Comparison of ENCODE assay signal across 8 mouse cellular contexts in genomic region chr19:24634602-24635001, GRCm38 (mm10). TPM values are rescaled to one million over a fixed set of nuclear protein-coding genes. Genes with fewer than 3 reads are reported as not detected.
DNase-seq lines count a peak whose midpoint lies in the region; ATAC-seq and TF ChIP-seq lines count a peak whose summit lies in the region.

No protein-coding gene starts in this region.

- no peaks in the 10 kb centered on the region for H3K9me3 ChIP-seq in MEL (replicated peaks; ENCODE audit: insufficient read depth, low read length)

- H3K79me2 ChIP-seq in MEL (ENCODE audit: control insufficient read depth, insufficient read depth, low read length, poor library complexity) = no peaks in the 10 kb centered on the region
- no peaks in the 10 kb centered on the region for H3K79me2 ChIP-seq in liver, adult 2 months (ENCODE audit: control insufficient read depth, insufficient read depth, low read length)

- no peak overlapping the region for H3K9ac ChIP-seq in MEL (ENCODE audit: control insufficient read depth, low read depth, low read length, poor library complexity, severe bottlenecking)
- H3K9ac ChIP-seq in liver, adult 2 months (ENCODE audit: low read depth, low read length) = no peak overlapping the region

- H3K4me1 ChIP-seq in MEL (ENCODE audit: control insufficient read depth in 1 of 2, insufficient read depth in 2 of 2, low read length in 2 of 2) = no peaks in the 10 kb centered on the region
- no peaks in the 10 kb centered on the region for H3K4me1 ChIP-seq in liver, adult 2 months (ENCODE audit: control insufficient read depth, insufficient read depth, low read length)

- no peaks in the 10 kb centered on the region for H3K36me3 ChIP-seq in MEL (ENCODE audit: control insufficient read depth in 1 of 2, insufficient read depth in 2 of 2, low read length in 2 of 2)
- H3K36me3 ChIP-seq in liver, adult 2 months (ENCODE audit: control insufficient read depth, insufficient read depth, low read length) = no peaks in the 10 kb centered on the region

- peak; percentile 77 for TF ChIP-seq RAD21 in MEL (IDR thresholded peaks at IDR 0.05; ENCODE audit: low read depth, low read length)

- H3K27me3 ChIP-seq in MEL (ENCODE audit: control insufficient read depth in 1 of 2, insufficient read depth in 2 of 2, low read length in 2 of 2) = no peaks in the 10 kb centered on the region; a peak in 1 of 4 replicates
- no peaks in the 10 kb centered on the region for H3K27me3 ChIP-seq in liver, adult 2 months (ENCODE audit: control insufficient read depth, insufficient read depth, low read length)

- H3K4me3 ChIP-seq in MEL (ENCODE audit: control insufficient read depth in 1 of 2, insufficient read depth in 1 of 2, low read depth in 2 of 2, low read length in 2 of 2) = no peak overlapping the region
- no peak overlapping the region for H3K4me3 ChIP-seq in liver, adult 2 months (ENCODE audit: insufficient read depth, low read depth, low read length)

- WGBS in liver, adult 2 months = 5% methylated on average over 7 of the region's 7 CpGs

- TF ChIP-seq POLR2A in MEL (IDR thresholded peaks at IDR 0.05; ENCODE audit: control insufficient read depth in 1 of 2, insufficient read depth in 1 of 2, low read depth in 1 of 2, low read length in 2 of 2, poor library complexity in 1 of 2) = no peak
- no peak for TF ChIP-seq POLR2A in liver, adult 2 months (IDR thresholded peaks at IDR 0.05; ENCODE audit: extremely low read depth, insufficient read depth, low read length)

- peak; percentile 98 for ATAC-seq in frontal cortex, adult (ENCODE audit: low TSS enrichment)

- H3K27ac ChIP-seq in MEL (ENCODE audit: control insufficient read depth, low read depth, low read length) = no peak overlapping the region
- no peak overlapping the region for H3K27ac ChIP-seq in liver, adult 2 months (replicated peaks; ENCODE audit: insufficient read depth, low read depth, low read length)

- TF ChIP-seq CTCF in MEL (IDR thresholded peaks at IDR 0.05 in 2 of 3, conservative IDR thresholded peaks at IDR 0.05 in 1 of 3; ENCODE audit: control insufficient read depth in 1 of 3, insufficient read depth in 1 of 3, low read depth in 2 of 3, low read length in 3 of 3, poor library complexity in 1 of 3, severe bottlenecking in 1 of 3) = peak; percentile 87 to 100 (median 87)
- TF ChIP-seq CTCF in liver, adult 2 months (IDR thresholded peaks at IDR 0.05; ENCODE audit: low read depth, low read length) = peak; percentile 81

- DNase-seq in 3134 (ENCODE audit: extremely low read depth, insufficient read length, low spot score) = peak; percentile 19
- DNase-seq in MEL (ENCODE audit: low read depth, low spot score) = peak; percentile 87
- DNase-seq in cerebellum, adult 18-20 months = peak; percentile 58 to 62
- peak; percentile 70 for DNase-seq in kidney, adult 9 months
- DNase-seq in liver, adult 2 months (ENCODE audit: extremely low read depth, low read depth, low spot score) = peak; percentile 55
- DNase-seq in ovary, postnatal 14 days (ENCODE audit: low spot score) = peak; percentile 66
- peak; percentile 49 to 80 for DNase-seq in thymus, postnatal 10 days (ENCODE audit: low spot score in 2 of 2)

- TF ChIP-seq EP300 in MEL (IDR thresholded peaks at IDR 0.05; ENCODE audit: low read depth in 1 of 2, low read length in 2 of 2) = no peak

TF ChIP-seq in MEL, 35 proteins besides CTCF, POLR2A, EP300 and RAD21:
- TF ChIP-seq SMC3 (IDR thresholded peaks at IDR 0.05; ENCODE audit: low read depth, low read length) (peak; percentile 99), ELF1 (IDR thresholded peaks at IDR 0.05; ENCODE audit: low read depth, low read length) (no peak), MEF2A (IDR thresholded peaks at IDR 0.05; ENCODE audit: extremely low read depth, insufficient replicate concordance, low read depth, low read length, poor library complexity, severe bottlenecking) (no peak), ZNF384 (IDR thresholded peaks at IDR 0.05; ENCODE audit: low read depth, low read length) (no peak), SIN3A (IDR thresholded peaks at IDR 0.05; ENCODE audit: low read length) (0 out of 2 replicates have a peak, but pooled peaks have one; percentile 20), MYC (IDR thresholded peaks at IDR 0.05; ENCODE audit: low read depth, low read length) (peak; percentile 88), BHLHE40 (IDR thresholded peaks at IDR 0.05; ENCODE audit: borderline replicate concordance, low read depth, low read length) (0 out of 2 replicates have a peak, but pooled peaks have one; percentile 8), MAX (IDR thresholded peaks at IDR 0.05; ENCODE audit: low read length) (peak; percentile 83), JUND (IDR thresholded peaks at IDR 0.05; ENCODE audit: low read depth, low read length) (0 out of 2 replicates have a peak, but pooled peaks have one; percentile 14), POLR2AphosphoS5 (IDR thresholded peaks at IDR 0.05; ENCODE audit: borderline replicate concordance, low read depth, low read length) (no peak), ZC3H11A (IDR thresholded peaks at IDR 0.05; ENCODE audit: low read depth, low read length) (peak; percentile 86)
TF ChIP-seq in MEL: peak in this region for 7.

RNA-seq across cellular contexts. Expression of gene Tmem252, which starts 39.2 kb away (rescaled TPM):
- not detected in 2 replicates for total RNA-seq in MEL (2012; rRNA removed)
- polyA plus RNA-seq in MEL (2012; ENCODE audit: insufficient read depth in 1 of 2, insufficient read length in 2 of 2, low read depth in 1 of 2, low replicate concordance in 2 of 2, missing spikeins in 1 of 2) = not detected
- under 0.01 TPM in 1 of 2 replicates, not detected in the other for total RNA-seq in liver, adult 2 months (2014; rRNA removed)
- polyA plus RNA-seq in liver, adult 2 months (2012; rRNA removed) = not detected in 2 replicates

Comparison
In these comparisons a context has a peak if more than half of its experiments do, and no peak if none do; other contexts are left out.
1. DNase-seq: peak in every context shown above with its lines; median percentile 87 in MEL; 70 in kidney, adult 9 months; 66 in ovary, postnatal 14 days; 64 in thymus, postnatal 10 days; 60 in cerebellum, adult 18-20 months; 55 in liver, adult 2 months; 19 in 3134.